Mouse (Mus musculus): ENCODE data around the gene Lgr4. TPM values are rescaled to one million over a fixed set of nuclear protein-coding genes. Genes with fewer than 3 reads are reported as not detected.

The Lgr4 gene
- polyA plus RNA-seq, 1 experiment from 2014 or later = 28.0 TPM

- no peak overlapping the region for H3K9ac ChIP-seq
- no peaks in the 10 kb centered on the region for H3K27me3 ChIP-seq
- H3K9me3 ChIP-seq (replicated peaks) = no peaks in the 10 kb centered on the region
- no peak for ATAC-seq (replicated peaks; ENCODE audit: low FRiP score)
- H3K4me3 ChIP-seq (replicated peaks) = no peak overlapping the region
- no peak overlapping the region for H3K4me2 ChIP-seq
- 0 out of 2 replicates have a peak, but pooled peaks cover 3% of the 10 kb centered on the region for H3K36me3 ChIP-seq
- peaks cover 73% of the 10 kb centered on the region for H3K4me1 ChIP-seq
- 0 out of 2 replicates have a peak overlapping the region, but pooled peaks have one; percentile 63 for H3K27ac ChIP-seq
- 54% methylated on average over 5 of the region's 5 CpGs for WGBS
These were observed 70.5 kb downstream of the Lgr4 start for GRCm38 (mm10) chr2:109987946-109988345.

GRCm38 (mm10) chr2:109989196-109989595 lies 71.7 kb downstream of the Lgr4 start:
- Histone ChIP-seq H3K9ac (no peak overlapping the region), H3K27ac (peak overlapping the region; percentile 63), H3K9me3 (replicated peaks) (no peaks in the 10 kb centered on the region), H3K36me3 (0 out of 2 replicates have a peak, but pooled peaks cover 3% of the 10 kb centered on the region), H3K4me3 (replicated peaks) (no peak overlapping the region), H3K27me3 (no peaks in the 10 kb centered on the region), H3K4me1 (peaks cover 70% of the 10 kb centered on the region), H3K4me2 (peak overlapping the region; percentile 7; the same call in 1 of the 2 replicates)
- WGBS = 2% methylated on average over 3 of the region's 3 CpGs
- ATAC-seq (replicated peaks; ENCODE audit: low FRiP score) = peak; percentile 75

GRCm38 (mm10) chr2:109989679-109990473 lies 72.4 kb downstream of the Lgr4 start:
- peaks cover 71% of the 10 kb centered on the region for H3K4me1 ChIP-seq
- no peaks in the 10 kb centered on the region for H3K9me3 ChIP-seq (replicated peaks)
- peak overlapping the region; percentile 63 for H3K27ac ChIP-seq
- no peak for ATAC-seq (replicated peaks; ENCODE audit: low FRiP score)
- 55% methylated on average over 8 of the region's 8 CpGs for WGBS
- H3K4me3 ChIP-seq (replicated peaks) = no peak overlapping the region
- no peak overlapping the region for H3K9ac ChIP-seq
- H3K4me2 ChIP-seq = peak overlapping the region; percentile 7; the same call in 1 of the 2 replicates
- 0 out of 2 replicates have a peak, but pooled peaks cover 3% of the 10 kb centered on the region for H3K36me3 ChIP-seq
- no peaks in the 10 kb centered on the region for H3K27me3 ChIP-seq

GRCm38 (mm10) chr2:109991754-109992153 lies 74.3 kb downstream of the Lgr4 start:
- ATAC-seq (replicated peaks; ENCODE audit: low FRiP score) = no peak

GRCm38 (mm10) chr2:109992448-109993073 lies 75.1 kb downstream of the Lgr4 start:
- no peaks in the 10 kb centered on the region for H3K27me3 ChIP-seq
- 72% methylated on average over 11 of the region's 11 CpGs for WGBS
- no peak overlapping the region for H3K4me3 ChIP-seq (replicated peaks)
- no peak overlapping the region for H3K4me2 ChIP-seq
- no peaks in the 10 kb centered on the region for H3K9me3 ChIP-seq (replicated peaks)
- no peak overlapping the region for H3K9ac ChIP-seq
- H3K36me3 ChIP-seq = 0 out of 2 replicates have a peak, but pooled peaks cover 3% of the 10 kb centered on the region
- peaks cover 58% of the 10 kb centered on the region for H3K4me1 ChIP-seq
- no peak for ATAC-seq (replicated peaks; ENCODE audit: low FRiP score)
- H3K27ac ChIP-seq = no peak overlapping the region

More at GRCm38 (mm10) chr2:109991754-109992153, 74.3 kb downstream of the Lgr4 start:
- 86% methylated on average over 1 of the region's 1 CpGs for WGBS
- Histone ChIP-seq H3K27me3 (no peaks in the 10 kb centered on the region), H3K4me2 (no peak overlapping the region), H3K9me3 (replicated peaks) (no peaks in the 10 kb centered on the region), H3K9ac (no peak overlapping the region), H3K4me3 (replicated peaks) (no peak overlapping the region), H3K4me1 (peaks cover 66% of the 10 kb centered on the region), H3K27ac (no peak overlapping the region), H3K36me3 (0 out of 2 replicates have a peak, but pooled peaks cover 3% of the 10 kb centered on the region)

- peaks cover 8% of the 10 kb centered on the region; the same call in 1 of the 2 replicates for H3K36me3 ChIP-seq
- H3K4me3 ChIP-seq (replicated peaks) = no peak overlapping the region
- no peak for ATAC-seq (replicated peaks; ENCODE audit: low FRiP score)
- H3K27me3 ChIP-seq = no peaks in the 10 kb centered on the region
- no peak overlapping the region for H3K27ac ChIP-seq
- H3K4me1 ChIP-seq = peaks cover 50% of the 10 kb centered on the region
- H3K9ac ChIP-seq = no peak overlapping the region
- no peak overlapping the region for H3K4me2 ChIP-seq
- no peaks in the 10 kb centered on the region for H3K9me3 ChIP-seq (replicated peaks)
These were observed 76.0 kb downstream of the Lgr4 start for GRCm38 (mm10) chr2:109993404-109993803.

- H3K27me3 ChIP-seq = no peaks in the 10 kb centered on the region
- H3K4me1 ChIP-seq = peaks cover 34% of the 10 kb centered on the region
- ATAC-seq (replicated peaks; ENCODE audit: low FRiP score) = no peak
- no peaks in the 10 kb centered on the region for H3K9me3 ChIP-seq (replicated peaks)
- no peak overlapping the region for H3K9ac ChIP-seq
- WGBS = 61% methylated on average over 2 of the region's 2 CpGs
- H3K4me2 ChIP-seq = no peak overlapping the region
- peaks cover 17% of the 10 kb centered on the region for H3K36me3 ChIP-seq
- H3K27ac ChIP-seq = peak overlapping the region; percentile 6; the same call in 1 of the 2 replicates
- no peak overlapping the region for H3K4me3 ChIP-seq (replicated peaks)
These were observed 77.6 kb downstream of the Lgr4 start for GRCm38 (mm10) chr2:109995061-109995460.

GRCm38 (mm10) chr2:109996411-109996810 lies 79.0 kb downstream of the Lgr4 start:
- Histone ChIP-seq H3K27ac (no peak overlapping the region), H3K4me3 (replicated peaks) (no peak overlapping the region), H3K4me2 (no peak overlapping the region), H3K9ac (no peak overlapping the region), H3K36me3 (peaks cover 24% of the 10 kb centered on the region), H3K9me3 (replicated peaks) (no peaks in the 10 kb centered on the region), H3K27me3 (no peaks in the 10 kb centered on the region), H3K4me1 (peaks cover 21% of the 10 kb centered on the region)
- 53% methylated on average over 12 of the region's 12 CpGs for WGBS
- ATAC-seq (replicated peaks; ENCODE audit: low FRiP score) = no peak

GRCm38 (mm10) chr2:110004668-110005067 lies 87.2 kb downstream of the Lgr4 start:
- 48% methylated on average over 1 of the region's 1 CpGs for WGBS
- Histone ChIP-seq H3K9me3 (replicated peaks) (no peaks in the 10 kb centered on the region), H3K4me3 (replicated peaks) (no peak overlapping the region), H3K9ac (no peak overlapping the region), H3K4me2 (no peak overlapping the region), H3K27me3 (no peaks in the 10 kb centered on the region), H3K36me3 (peaks cover 71% of the 10 kb centered on the region), H3K27ac (no peak overlapping the region), H3K4me1 (no peaks in the 10 kb centered on the region)
- ATAC-seq (replicated peaks; ENCODE audit: low FRiP score) = no peak

- Histone ChIP-seq H3K4me2 (no peak overlapping the region), H3K4me3 (replicated peaks) (no peak overlapping the region), H3K36me3 (peaks cover 67% of the 10 kb centered on the region), H3K4me1 (no peaks in the 10 kb centered on the region), H3K27me3 (no peaks in the 10 kb centered on the region), H3K27ac (no peak overlapping the region), H3K9me3 (replicated peaks) (no peaks in the 10 kb centered on the region), H3K9ac (no peak overlapping the region)
- WGBS = 68% methylated on average over 3 of the region's 3 CpGs
- ATAC-seq (replicated peaks; ENCODE audit: low FRiP score) = no peak
These were observed 87.7 kb downstream of the Lgr4 start for GRCm38 (mm10) chr2:110005164-110005563.

- Histone ChIP-seq H3K36me3 (peaks cover 64% of the 10 kb centered on the region), H3K9ac (no peak overlapping the region), H3K4me1 (no peaks in the 10 kb centered on the region), H3K4me2 (no peak overlapping the region), H3K27me3 (no peaks in the 10 kb centered on the region), H3K9me3 (replicated peaks) (no peaks in the 10 kb centered on the region), H3K4me3 (replicated peaks) (no peak overlapping the region), H3K27ac (no peak overlapping the region)
- no peak for ATAC-seq (replicated peaks; ENCODE audit: low FRiP score)
- WGBS = 87% methylated on average over 3 of the region's 3 CpGs
These were observed 88.3 kb downstream of the Lgr4 start for GRCm38 (mm10) chr2:110005596-110006239.

Measured in kidney, embryonic 15.5 days (tissue).